Mouse (Mus musculus) inflammation-experienced regulatory T-cells (primary cell): ENCODE measurements around the gene Arntl2. TPM values are rescaled to one million over a fixed set of nuclear protein-coding genes. Genes with fewer than 3 reads are reported as not detected.

Experiments used
- polyA plus RNA-seq, 2 experiments: library from polyadenylated mRNA; unstranded; fragments of 100-300 nt; shearing (Covaris generic); gene quantifications; one replicate each; pipeline ENCODE4 v1.2.1; 2017

Arntl2 gene
- polyA plus RNA-seq: 1 to 10 TPM in 1 of 2 experiments, under 1 TPM in 1; 0.25 to 1.9 TPM

DNA sequence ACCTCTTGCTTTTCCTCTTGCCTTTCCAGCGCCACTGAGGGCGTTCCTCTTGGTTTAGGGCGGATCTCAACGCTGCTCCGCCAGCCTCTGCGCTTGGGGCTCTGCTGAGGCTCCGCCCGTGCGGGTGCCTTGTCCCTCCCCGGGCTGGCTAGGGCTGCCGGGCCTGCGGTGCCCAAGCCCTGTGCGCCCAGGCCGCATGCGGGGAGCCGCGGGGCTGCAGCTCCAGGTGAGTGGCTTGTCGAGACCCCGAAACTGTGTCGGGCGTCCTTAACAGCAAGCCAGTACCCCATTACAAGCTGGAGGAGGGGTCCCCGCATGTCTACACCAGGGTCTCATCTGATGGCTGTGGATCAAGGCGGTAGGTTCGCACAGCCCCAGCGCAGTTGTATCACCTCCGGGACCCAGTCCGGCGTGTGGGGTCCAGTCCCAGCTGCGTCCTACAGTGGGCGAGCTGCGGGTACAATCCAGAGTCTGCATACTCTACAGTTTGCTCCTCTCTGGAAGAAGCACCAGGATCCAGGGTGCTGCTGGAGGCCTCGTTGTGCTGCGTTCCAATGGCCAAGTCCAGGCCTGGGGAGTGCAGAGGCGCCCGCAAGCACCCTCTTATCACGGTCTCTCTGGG, at the start of gene Arntl2:
Arntl2 (plus strand) TSS at position 132 of the 622 bp plus-strand sequence.

DNA sequence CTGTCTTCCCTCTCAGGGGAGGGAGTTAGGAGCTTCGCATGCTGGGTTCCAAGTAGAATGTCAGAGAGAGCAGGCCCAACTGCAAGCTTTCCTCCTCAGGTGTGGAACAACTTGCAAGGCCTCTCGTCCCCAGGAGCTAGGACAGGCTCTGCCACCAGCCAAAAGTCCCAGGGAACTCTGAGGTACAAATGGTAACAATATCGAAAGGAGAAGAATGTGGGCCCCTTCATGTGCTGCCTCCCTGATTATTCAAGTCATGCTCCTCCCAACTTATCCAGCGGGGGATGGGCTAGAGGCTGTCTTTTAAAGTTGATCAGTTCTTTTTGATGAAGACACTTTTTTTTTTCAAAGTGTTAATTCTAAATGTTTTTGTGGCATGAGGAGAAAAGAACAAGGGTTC, 54.2 kb downstream of the Arntl2 start, which contains the start of gene Smco2:
Smco2 (plus strand) TSS at position 55 of the 400 bp plus-strand sequence.

Other genes starting within 250 kb of the Arntl2 start
- 100 to 1,000 TPM; 164 to 194 TPM for gene Fgfr1op2, start 218.9 kb upstream of the Arntl2 start, polyA plus RNA-seq
- 10 to 100 TPM; 77.9 to 96.5 TPM for gene Ints13, start 218.2 kb upstream of the Arntl2 start, polyA plus RNA-seq
- 10 to 100 TPM; 67.7 to 99.4 TPM for gene Med21, start 153.5 kb upstream of the Arntl2 start, polyA plus RNA-seq
- 10 to 100 TPM; 25.0 to 30.4 TPM for gene Tm7sf3, start 153.2 kb upstream of the Arntl2 start, polyA plus RNA-seq
- 1 to 10 TPM; 8.8 to 9.5 TPM for gene Stk38l, start 71.1 kb upstream of the Arntl2 start, polyA plus RNA-seq
- gene Smco2, start 54.0 kb downstream of the Arntl2 start, polyA plus RNA-seq: 1 to 10 TPM in 1 of 2 experiments, not detected in 1; 1.2 TPM
- 10 to 100 TPM in 1 of 2 experiments, 1 to 10 TPM in 1; 7.7 to 13.1 TPM for gene Ppfibp1, start 92.4 kb downstream of the Arntl2 start, polyA plus RNA-seq
- gene 1700034J05Rik, start 158.4 kb downstream of the Arntl2 start, polyA plus RNA-seq: not detected
- 1 to 10 TPM in 1 of 2 experiments, under 1 TPM in 1; 0.17 to 1.5 TPM for gene Rep15, start 236.5 kb downstream of the Arntl2 start, polyA plus RNA-seq
- 10 to 100 TPM; 84.8 to 86.8 TPM for gene Mrps35, start 246.7 kb downstream of the Arntl2 start, polyA plus RNA-seq